Mouse (Mus musculus): ENCODE results near the gene Dusp16. TPM values are rescaled to one million over a fixed set of nuclear protein-coding genes. Genes with fewer than 3 reads are reported as not detected.

The Dusp16 gene
- 44.9 to 57.9 TPM (median 51.5 TPM) in 4 replicates for total RNA-seq (2023)

DNA sequence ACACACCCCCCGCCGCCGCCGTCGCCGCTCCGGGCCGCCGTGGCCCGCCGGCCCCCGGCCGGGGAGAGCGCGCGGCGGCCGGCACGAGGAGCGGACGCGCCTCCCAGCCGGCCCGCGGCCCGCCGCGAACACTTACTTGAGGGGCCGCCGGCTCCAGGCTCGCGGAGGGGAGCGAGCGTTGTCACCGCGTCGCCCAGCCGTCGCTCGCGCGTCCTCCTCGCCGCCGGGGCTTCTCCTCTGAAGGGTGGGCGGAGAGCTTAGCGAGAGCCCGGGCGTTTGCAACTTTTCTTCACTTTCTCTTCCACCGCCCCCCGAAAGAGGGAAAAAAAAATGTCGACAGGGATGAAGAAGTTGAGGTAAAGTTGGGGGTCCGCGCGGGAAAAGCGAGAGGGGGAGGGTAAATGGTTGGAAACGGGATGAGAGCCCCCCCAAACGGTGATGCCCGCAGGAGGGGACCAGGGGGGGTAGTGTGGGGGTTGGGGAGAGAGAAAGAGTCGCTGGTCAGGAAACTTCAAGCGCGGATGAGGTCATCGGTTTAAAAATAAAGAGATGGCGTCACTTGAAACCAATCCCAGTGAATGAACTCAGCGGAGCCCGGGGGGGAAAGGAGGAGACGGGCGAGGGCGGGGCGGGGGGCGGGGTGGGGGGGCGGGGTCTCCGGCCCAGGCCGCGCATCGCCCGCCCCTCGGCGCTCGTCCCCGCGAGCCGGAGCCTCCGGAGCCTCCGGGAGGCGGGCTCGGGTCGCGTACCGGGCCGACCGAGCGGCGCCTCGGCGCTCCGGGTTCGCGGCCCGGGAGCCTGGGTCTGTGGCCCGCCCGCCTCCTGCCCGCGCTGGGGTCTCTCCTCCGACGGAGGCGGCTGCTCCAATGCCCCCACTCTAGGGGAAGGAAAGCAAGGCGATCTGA, at the start of gene Dusp16:
Gene Dusp16 (minus strand): TSS at position 485 of the 905 bp plus-strand sequence.

DNA sequence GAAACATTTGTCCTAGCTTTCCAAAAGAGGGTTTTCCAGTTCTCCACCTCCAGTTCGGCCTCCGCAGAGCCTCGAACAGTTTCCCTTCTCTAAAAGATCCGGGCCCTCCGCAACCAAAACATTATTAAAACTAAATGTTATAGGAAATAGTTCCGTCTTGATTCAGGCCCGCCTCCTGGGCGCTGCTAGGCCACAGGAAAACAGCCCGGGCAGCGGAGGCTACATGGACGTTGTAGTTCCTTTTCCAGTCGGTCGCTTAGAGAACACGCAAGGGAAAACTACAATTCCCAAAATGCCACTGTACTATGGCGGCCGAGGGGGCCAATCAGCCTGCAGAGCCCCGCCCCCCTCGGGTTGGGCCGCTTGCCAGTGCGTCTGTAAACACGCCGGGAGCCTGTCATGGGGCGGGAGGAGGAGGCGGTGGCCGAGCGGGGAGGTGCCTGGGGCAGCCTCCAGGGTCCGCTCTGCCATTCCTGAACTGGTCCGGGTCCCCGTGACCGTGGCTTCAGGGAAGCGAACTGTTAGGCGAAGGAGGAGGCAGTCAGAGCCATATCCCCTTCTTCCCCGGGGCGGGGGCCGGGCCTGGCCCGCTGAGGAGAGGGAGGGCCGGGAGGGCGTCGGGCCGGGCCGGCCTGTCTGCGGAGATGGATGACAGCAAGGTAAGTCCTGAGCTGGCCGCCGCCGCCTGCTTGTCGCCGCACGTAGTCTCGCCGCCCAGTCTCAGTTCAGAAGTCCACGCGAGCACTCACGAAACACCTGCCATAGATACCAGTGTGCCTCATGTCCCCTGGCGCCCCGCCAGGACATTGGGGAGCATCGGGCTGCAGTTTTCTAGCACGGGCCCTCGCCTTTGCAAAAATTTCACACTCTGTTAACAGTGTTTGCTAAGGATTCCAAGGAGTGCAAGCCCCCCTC, 37.6 kb upstream of the Dusp16 start, which contains the start of gene Crebl2:
Gene Crebl2 (plus strand): TSS at position 369 of the 915 bp plus-strand sequence.

Other genes with a start within 250 kb of the Dusp16 start
- 40.4 to 45.5 TPM (median 42.7 TPM) in 4 replicates for gene Lrp6, start 225.7 kb downstream of the Dusp16 start, total RNA-seq (2023)
- gene Mansc1, start 160.1 kb downstream of the Dusp16 start, total RNA-seq (2023) = 0.23 to 0.33 TPM in 2 of 4 replicates, not detected in the others
- gene Borcs5, start 153.1 kb downstream of the Dusp16 start, total RNA-seq (2023) = 9.5 to 14.5 TPM (median 11.8 TPM) in 4 replicates
- gene Crebl2, start 37.5 kb upstream of the Dusp16 start, total RNA-seq (2023) = 29.3 to 32.5 TPM (median 31.3 TPM) in 4 replicates
- gene Gpr19, start 106.0 kb upstream of the Dusp16 start, total RNA-seq (2023) = 12.8 to 16.1 TPM (median 14.3 TPM) in 4 replicates
- 121 to 125 TPM (median 123 TPM) in 4 replicates for gene Cdkn1b, start 127.8 kb upstream of the Dusp16 start, total RNA-seq (2023)
- 0.21 to 0.27 TPM (median 0.25 TPM) in 4 replicates for gene Apold1, start 189.1 kb upstream of the Dusp16 start, total RNA-seq (2023)
- gene Ddx47, start 219.0 kb upstream of the Dusp16 start, total RNA-seq (2023) = 131 to 154 TPM (median 137 TPM) in 4 replicates